Mouse (Mus musculus): ENCODE measurements around the gene Gsn. TPM values are rescaled to one million over a fixed set of nuclear protein-coding genes. Genes with fewer than 3 reads are reported as not detected.

Gsn gene
- polyA plus RNA-seq, 1 experiment from 2014 or later = 18.0 TPM

GRCm38 (mm10) chr2:35224285-35224684 lies 31.9 kb upstream of the Gsn start:
- Histone ChIP-seq H3K9me3 (no peaks in the 10 kb centered on the region), H3K4me3 (replicated peaks) (no peak overlapping the region), H3K27ac (no peak overlapping the region), H3K4me2 (replicated peaks) (no peak overlapping the region), H3K9ac (replicated peaks) (no peak overlapping the region), H3K27me3 (0 out of 2 replicates have a peak, but pooled peaks cover 3% of the 10 kb centered on the region), H3K36me3 (no peaks in the 10 kb centered on the region), H3K4me1 (replicated peaks) (peaks cover 5% of the 10 kb centered on the region)
- no peak for ATAC-seq
- 95% methylated on average over 15 of the region's 15 CpGs for WGBS

GRCm38 (mm10) chr2:35228145-35228544 lies 28.0 kb upstream of the Gsn start:
- WGBS = 45% methylated on average over 4 of the region's 4 CpGs
- Histone ChIP-seq H3K27ac (no peak overlapping the region), H3K4me2 (replicated peaks) (no peak overlapping the region), H3K27me3 (0 out of 2 replicates have a peak, but pooled peaks cover 3% of the 10 kb centered on the region), H3K36me3 (no peaks in the 10 kb centered on the region), H3K9ac (replicated peaks) (no peak overlapping the region), H3K9me3 (no peaks in the 10 kb centered on the region), H3K4me1 (replicated peaks) (peaks cover 16% of the 10 kb centered on the region), H3K4me3 (replicated peaks) (no peak overlapping the region)
- ATAC-seq = no peak

- H3K9me3 ChIP-seq = no peaks in the 10 kb centered on the region
- 19% methylated on average over 8 of the region's 8 CpGs for WGBS
- H3K9ac ChIP-seq (replicated peaks) = no peak overlapping the region
- H3K4me1 ChIP-seq (replicated peaks) = peaks cover 16% of the 10 kb centered on the region
- H3K27ac ChIP-seq = no peak overlapping the region
- H3K4me2 ChIP-seq (replicated peaks) = no peak overlapping the region
- 0 out of 2 replicates have a peak, but pooled peaks cover 3% of the 10 kb centered on the region for H3K27me3 ChIP-seq
- H3K4me3 ChIP-seq (replicated peaks) = no peak overlapping the region
- no peaks in the 10 kb centered on the region for H3K36me3 ChIP-seq
- ATAC-seq = no peak
Observed at GRCm38 (mm10) chr2:35230215-35230614, 26.0 kb upstream of the Gsn start.

- H3K27me3 ChIP-seq = 0 out of 2 replicates have a peak, but pooled peaks cover 3% of the 10 kb centered on the region
- peaks cover 16% of the 10 kb centered on the region for H3K4me1 ChIP-seq (replicated peaks)
- no peak overlapping the region for H3K9ac ChIP-seq (replicated peaks)
- H3K4me3 ChIP-seq (replicated peaks) = no peak overlapping the region
- 74% methylated on average over 2 of the region's 2 CpGs for WGBS
- ATAC-seq = no peak
- no peak overlapping the region for H3K4me2 ChIP-seq (replicated peaks)
- no peaks in the 10 kb centered on the region for H3K36me3 ChIP-seq
- no peak overlapping the region for H3K27ac ChIP-seq
- no peaks in the 10 kb centered on the region for H3K9me3 ChIP-seq
Observed at GRCm38 (mm10) chr2:35231871-35232270, 24.3 kb upstream of the Gsn start.

GRCm38 (mm10) chr2:35232595-35233445 lies 23.4 kb upstream of the Gsn start:
- Histone ChIP-seq H3K27ac (no peak overlapping the region), H3K4me2 (replicated peaks) (no peak overlapping the region), H3K27me3 (0 out of 2 replicates have a peak, but pooled peaks cover 3% of the 10 kb centered on the region), H3K4me3 (replicated peaks) (no peak overlapping the region), H3K9me3 (no peaks in the 10 kb centered on the region), H3K36me3 (no peaks in the 10 kb centered on the region), H3K4me1 (replicated peaks) (peaks cover 16% of the 10 kb centered on the region), H3K9ac (replicated peaks) (no peak overlapping the region)
- 74% methylated on average over 17 of the region's 17 CpGs for WGBS
- ATAC-seq = no peak

GRCm38 (mm10) chr2:35233898-35234297 lies 22.3 kb upstream of the Gsn start:
- no peak overlapping the region for H3K27ac ChIP-seq
- H3K9me3 ChIP-seq = no peaks in the 10 kb centered on the region
- no peak for ATAC-seq
- H3K4me3 ChIP-seq (replicated peaks) = no peak overlapping the region
- no peaks in the 10 kb centered on the region for H3K27me3 ChIP-seq
- 37% methylated on average over 3 of the region's 3 CpGs for WGBS
- H3K4me1 ChIP-seq (replicated peaks) = peaks cover 15% of the 10 kb centered on the region
- H3K9ac ChIP-seq (replicated peaks) = no peak overlapping the region
- no peak overlapping the region for H3K4me2 ChIP-seq (replicated peaks)
- H3K36me3 ChIP-seq = no peaks in the 10 kb centered on the region

- Histone ChIP-seq H3K27me3 (no peaks in the 10 kb centered on the region), H3K36me3 (no peaks in the 10 kb centered on the region), H3K4me1 (replicated peaks) (peaks cover 6% of the 10 kb centered on the region), H3K27ac (no peak overlapping the region), H3K9ac (replicated peaks) (no peak overlapping the region), H3K4me2 (replicated peaks) (no peak overlapping the region), H3K4me3 (replicated peaks) (no peak overlapping the region), H3K9me3 (no peaks in the 10 kb centered on the region)
- 84% methylated on average over 6 of the region's 6 CpGs for WGBS
- no peak for ATAC-seq
Observed at GRCm38 (mm10) chr2:35235021-35235420, 21.2 kb upstream of the Gsn start.

GRCm38 (mm10) chr2:35244241-35244640 lies 11.9 kb upstream of the Gsn start:
- H3K27me3 ChIP-seq = no peaks in the 10 kb centered on the region
- no peak overlapping the region for H3K9ac ChIP-seq (replicated peaks)
- ATAC-seq = no peak
- H3K36me3 ChIP-seq = no peaks in the 10 kb centered on the region
- WGBS = 48% methylated on average over 3 of the region's 3 CpGs
- no peak overlapping the region for H3K27ac ChIP-seq
- no peak overlapping the region for H3K4me3 ChIP-seq (replicated peaks)
- no peaks in the 10 kb centered on the region for H3K4me1 ChIP-seq (replicated peaks)
- no peak overlapping the region for H3K4me2 ChIP-seq (replicated peaks)
- no peaks in the 10 kb centered on the region for H3K9me3 ChIP-seq

GRCm38 (mm10) chr2:35247763-35248162 lies 8.4 kb upstream of the Gsn start:
- H3K9ac ChIP-seq (replicated peaks) = no peak overlapping the region
- H3K9me3 ChIP-seq = no peaks in the 10 kb centered on the region
- H3K27me3 ChIP-seq = no peaks in the 10 kb centered on the region
- H3K4me3 ChIP-seq (replicated peaks) = no peak overlapping the region
- H3K4me1 ChIP-seq (replicated peaks) = peaks cover 4% of the 10 kb centered on the region
- H3K36me3 ChIP-seq = no peaks in the 10 kb centered on the region
- 78% methylated on average over 5 of the region's 5 CpGs for WGBS
- ATAC-seq = no peak
- no peak overlapping the region for H3K4me2 ChIP-seq (replicated peaks)
- no peak overlapping the region for H3K27ac ChIP-seq

GRCm38 (mm10) chr2:35252733-35253132 lies 3.4 kb upstream of the Gsn start:
- Histone ChIP-seq H3K36me3 (no peaks in the 10 kb centered on the region), H3K4me3 (replicated peaks) (no peak overlapping the region), H3K4me1 (replicated peaks) (peaks cover 14% of the 10 kb centered on the region), H3K9ac (replicated peaks) (no peak overlapping the region), H3K4me2 (replicated peaks) (no peak overlapping the region), H3K9me3 (no peaks in the 10 kb centered on the region), H3K27me3 (peaks cover 41% of the 10 kb centered on the region), H3K27ac (no peak overlapping the region)
- 21% methylated on average over 6 of the region's 6 CpGs for WGBS
- no peak for ATAC-seq

GRCm38 (mm10) chr2:35253751-35254150 lies 2.4 kb upstream of the Gsn start:
- Histone ChIP-seq H3K4me3 (replicated peaks) (no peak overlapping the region), H3K27me3 (peaks cover 46% of the 10 kb centered on the region), H3K9ac (replicated peaks) (no peak overlapping the region), H3K4me1 (replicated peaks) (peaks cover 14% of the 10 kb centered on the region), H3K27ac (no peak overlapping the region), H3K9me3 (no peaks in the 10 kb centered on the region), H3K4me2 (replicated peaks) (no peak overlapping the region), H3K36me3 (no peaks in the 10 kb centered on the region)
- 96% methylated on average over 4 of the region's 4 CpGs for WGBS
- ATAC-seq = no peak

GRCm38 (mm10) chr2:35255004-35255403 lies 1.2 kb upstream of the Gsn start:
- H3K27ac ChIP-seq = no peak overlapping the region
- WGBS = 74% methylated on average over 5 of the region's 5 CpGs
- no peak for ATAC-seq
- no peaks in the 10 kb centered on the region for H3K36me3 ChIP-seq
- H3K9me3 ChIP-seq = no peaks in the 10 kb centered on the region
- peaks cover 14% of the 10 kb centered on the region for H3K4me1 ChIP-seq (replicated peaks)
- H3K9ac ChIP-seq (replicated peaks) = no peak overlapping the region
- H3K4me2 ChIP-seq (replicated peaks) = no peak overlapping the region
- H3K4me3 ChIP-seq (replicated peaks) = no peak overlapping the region
- peaks cover 46% of the 10 kb centered on the region for H3K27me3 ChIP-seq

All from midbrain, embryonic 13.5 days (tissue).